Mouse (Mus musculus) spleen, embryonic (tissue): Measurements from ENCODE around the gene Ell.

ENCODE experiments used
- CTCF ChIA-PET: fragments of 350-600 bp; sonication (Branson Sonifier 250); formaldehyde crosslinking; loops from one replicate; lab custom pipeline; 2022; lab: Charles Lee

The Ell gene

GRCm38 (mm10) chr8:70608749-70609367, 69.6 kb downstream of the Ell start, which contains the start of gene Ssbp4:
TSS of gene Ssbp4 (minus strand) at chr8:70608872.
- CTCF ChIA-PET = interaction anchor here (0.7 to 1.0 kb wide), 2 partner anchors 62 to 64 kb away, joined by 5 to 12 read pairs; no protein-coding TSS in a partner anchor

- CTCF ChIA-PET = interaction anchor here (0.6 to 0.7 kb wide), 4 partner anchors 11 to 62 kb away, joined by 3 to 12 read pairs (median 4); no protein-coding TSS in a partner anchor
These were observed 70.2 kb downstream of the Ell start for GRCm38 (mm10) chr8:70609368-70609848.

GRCm38 (mm10) chr8:70609849-70610795, 70.9 kb downstream of the Ell start:
- CTCF ChIA-PET = interaction anchor here (0.6 kb wide), 3 partner anchors 12 to 37 kb away, joined by 3 to 5 read pairs (median 4); no protein-coding TSS in a partner anchor

GRCm38 (mm10) chr8:70610796-70611771, 71.8 kb downstream of the Ell start:
- CTCF ChIA-PET = interaction anchor here (0.6 to 2.0 kb wide), 4 partner anchors 19 to 116 kb away, joined by 3 to 14 read pairs (median 4); no protein-coding TSS in a partner anchor

- CTCF ChIA-PET = interaction anchor here (0.6 to 2.0 kb wide), 5 partner anchors 13 to 115 kb away, joined by 3 to 14 read pairs (median 4); no protein-coding TSS in a partner anchor
These were observed 72.6 kb downstream of the Ell start for GRCm38 (mm10) chr8:70611849-70612248.

- CTCF ChIA-PET = interaction anchor here (0.6 kb wide), 1 partner anchor 82 kb away, joined by 3 read pairs; no protein-coding TSS in a partner anchor
These were observed 74.5 kb downstream of the Ell start for GRCm38 (mm10) chr8:70613763-70614162.

GRCm38 (mm10) chr8:70614469-70614868, 75.2 kb downstream of the Ell start:
- CTCF ChIA-PET = no interaction called here

- CTCF ChIA-PET = no interaction called here
These were observed 76.0 kb downstream of the Ell start for GRCm38 (mm10) chr8:70615281-70615680.

- CTCF ChIA-PET = no interaction called here
These were observed 76.6 kb downstream of the Ell start, which contains the start of gene Lrrc25 for GRCm38 (mm10) chr8:70615894-70616293. TSS of gene Lrrc25 (plus strand) at chr8:70616155.

- CTCF ChIA-PET = no interaction called here
These were observed 77.4 kb downstream of the Ell start for GRCm38 (mm10) chr8:70616645-70617044.

- CTCF ChIA-PET = no interaction called here
These were observed 78.7 kb downstream of the Ell start for GRCm38 (mm10) chr8:70617985-70618384.

GRCm38 (mm10) chr8:70618888-70619334, 79.7 kb downstream of the Ell start:
- CTCF ChIA-PET = interaction anchor here (0.6 kb wide), 1 partner anchor 59 kb away, joined by 3 read pairs; no protein-coding TSS in a partner anchor

- CTCF ChIA-PET = interaction anchor here (0.7 kb wide), 1 partner anchor 12 kb away, joined by 4 read pairs; no protein-coding TSS in a partner anchor
These were observed 83.0 kb downstream of the Ell start for GRCm38 (mm10) chr8:70622220-70622619.

GRCm38 (mm10) chr8:70625104-70625503, 85.8 kb downstream of the Ell start:
- CTCF ChIA-PET = interaction anchor here (0.5 kb wide), 1 partner anchor 29 kb away, joined by 4 read pairs; no protein-coding TSS in a partner anchor

GRCm38 (mm10) chr8:70627041-70627440, 87.8 kb downstream of the Ell start:
- CTCF ChIA-PET = interaction anchor here (0.7 to 1.2 kb wide), 2 partner anchors 15 to 682 kb away, joined by 3 to 4 read pairs; no protein-coding TSS in a partner anchor

- CTCF ChIA-PET = interaction anchor here (1.6 to 3.2 kb wide), 2 partner anchors 17 to 23 kb away, joined by 3 to 14 read pairs; no protein-coding TSS in a partner anchor
These were observed 89.8 kb downstream of the Ell start for GRCm38 (mm10) chr8:70628986-70629490.

GRCm38 (mm10) chr8:70629574-70630531, 90.6 kb downstream of the Ell start:
- CTCF ChIA-PET = interaction anchor here (0.7 to 3.2 kb wide), 3 partner anchors 18 to 73 kb away, joined by 3 to 14 read pairs (median 3); no protein-coding TSS in a partner anchor
